8 mouse cellular contexts compared by ENCODE assay signal in genomic region chr2:31382952-31383351, GRCm38 (mm10).
DNase-seq lines count a peak whose midpoint lies in the region; ATAC-seq lines count a peak whose summit lies in the region.

No protein-coding gene starts in this region.

- peak; percentile 43 to 58 for DNase-seq in heart, postnatal 36 days
- no peak for DNase-seq in heart, adult 11 months
- peak; percentile 37 for DNase-seq in right cerebral cortex, postnatal 14 days
- no peak for DNase-seq in right cerebral cortex, postnatal 25 days
- DNase-seq in adrenal gland, postnatal 25 days = peak; percentile 72
- DNase-seq in gastrocnemius, postnatal 25 days = peak; percentile 36
- peak; percentile 33 for DNase-seq in mesoderm, embryonic 11.5 days (ENCODE audit: low read depth, low spot score)

- intact Hi-C loops in heart, postnatal 36 days (cut with DNase I) = loop anchor here (5.0 kb wide), 1 partner anchor 86 kb away; no protein-coding TSS in a partner anchor

- ATAC-seq in erythroid progenitor cell, adult 5-6 weeks (replicated peaks; ENCODE audit: low FRiP score, poor library complexity, severe bottlenecking) = no peak

Comparison
In these comparisons a context has a peak if more than half of its experiments do, and no peak if none do; other contexts are left out.
1. DNase-seq: peak in heart, postnatal 36 days (2 of 2), right cerebral cortex, postnatal 14 days (single experiment), adrenal gland, postnatal 25 days (single experiment), gastrocnemius, postnatal 25 days (single experiment) and mesoderm, embryonic 11.5 days (single experiment); none in heart, adult 11 months (single experiment) and right cerebral cortex, postnatal 25 days (single experiment).